Mouse (Mus musculus) heart, adult 2 months (tissue): ENCODE data around the gene Odf4.

Experiments used
- CTCF ChIP-seq: fragments of 200-600 bp; IDR thresholded peaks from 2 replicates; pipeline ENCODE4 v1.8.1; 2022; ENCODE audit warnings: antibody characterized with exemption, mild to moderate bottlenecking, moderate library complexity
- EP300 ChIP-seq: fragments of 200-500 bp; IDR thresholded peaks from 2 replicates; pipeline ENCODE4 v1.6.1; 2011; ENCODE audit warnings: low read depth, low read length, control low read depth; ENCODE audit not compliant: insufficient read depth
- POLR2A ChIP-seq: fragments of 200-500 bp; IDR thresholded peaks from 2 replicates; pipeline ENCODE4 v1.6.1; 2011; ENCODE audit warnings: mild to moderate bottlenecking, low read depth, low read length, control low read depth; ENCODE audit not compliant: insufficient read depth

DNA sequence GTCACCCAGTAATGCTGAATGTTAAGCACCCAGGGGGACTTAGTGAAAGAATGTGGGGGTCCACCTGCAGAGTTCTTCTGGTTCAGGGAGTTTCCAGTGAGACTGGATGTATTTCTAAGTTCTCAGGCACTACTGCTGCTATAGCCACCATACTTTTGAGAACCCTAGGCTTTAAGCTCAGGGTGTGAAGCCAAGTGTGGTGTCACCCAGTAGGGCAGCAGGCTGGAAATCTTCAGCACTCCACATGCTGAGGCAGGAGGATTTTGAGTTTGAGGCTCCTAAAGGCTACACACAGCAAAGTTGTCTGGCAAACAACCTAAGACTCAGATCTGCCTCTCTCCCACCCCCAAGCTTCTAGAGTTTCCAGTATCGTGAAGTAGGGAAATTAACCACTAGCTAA lies 39.7 kb upstream of the Odf4 start:
- TF ChIP-seq POLR2A (no peak), CTCF (no peak), EP300 (no peak)
